10 mouse cellular contexts compared by ENCODE assay signal in genomic region chr5:134951053-134951884, GRCm38 (mm10). TPM values are rescaled to one million over a fixed set of nuclear protein-coding genes. Genes with fewer than 3 reads are reported as not detected.
DNase-seq lines count a peak whose midpoint lies in the region; ATAC-seq and TF ChIP-seq lines count a peak whose summit lies in the region.
"Had no signal": no experiment of that assay in that cellular context is flagged by ENCODE, and none has a peak within 500 bp of the region (broad histone marks: within the 10 kb centered on the region; RNA-seq: fewer than 3 reads in every experiment).

No protein-coding gene starts in this region.

- peak; percentile 55 for ATAC-seq in heart, embryonic 11.5 days (replicated peaks; ENCODE audit: insufficient number of reproducible peaks, low FRiP score, low TSS enrichment)
- ATAC-seq in limb, embryonic 14.5 days (ENCODE audit: low FRiP score, low read depth): peak; percentile 26; the same call in 1 of the 2 replicates
- peak; percentile 32; the same call in 1 of the 2 replicates for ATAC-seq in stomach, embryonic 15.5 days (ENCODE audit: insufficient read depth, low FRiP score, low read depth)

- H3K4me1 ChIP-seq in heart, embryonic 11.5 days (ENCODE audit: control insufficient read depth, insufficient read depth, low read length): peaks cover 20% of the 10 kb centered on the region
- peaks cover 15% of the 10 kb centered on the region for H3K4me1 ChIP-seq in limb, embryonic 14.5 days (ENCODE audit: control insufficient read depth, insufficient read depth, low read length)
- peaks cover 17% of the 10 kb centered on the region for H3K4me1 ChIP-seq in stomach, embryonic 15.5 days

- peak overlapping the region; percentile 38; the same call in 1 of the 2 replicates for H3K27ac ChIP-seq in heart, embryonic 11.5 days (ENCODE audit: low read depth, low read length)
- H3K27ac ChIP-seq in limb, embryonic 14.5 days (replicated peaks; ENCODE audit: low read depth, low read length): no peak overlapping the region
- H3K27ac ChIP-seq in stomach, embryonic 15.5 days: peak overlapping the region; percentile 81

- H3K36me3 ChIP-seq in heart, embryonic 11.5 days (ENCODE audit: control insufficient read depth, insufficient read depth, low read length): no peaks in the 10 kb centered on the region
- no peaks in the 10 kb centered on the region for H3K36me3 ChIP-seq in limb, embryonic 14.5 days (ENCODE audit: control insufficient read depth, insufficient read depth, low read length)
- no peaks in the 10 kb centered on the region for H3K36me3 ChIP-seq in stomach, embryonic 15.5 days

- no peaks in the 10 kb centered on the region for H3K9me3 ChIP-seq in heart, embryonic 11.5 days (replicated peaks; ENCODE audit: control insufficient read depth, low read length)
- H3K9me3 ChIP-seq in limb, embryonic 14.5 days (ENCODE audit: control insufficient read depth, low read length): no peaks in the 10 kb centered on the region
- H3K9me3 ChIP-seq in stomach, embryonic 15.5 days: no peaks in the 10 kb centered on the region

- TF ChIP-seq POLR2A in limb, embryonic 14.5 days (IDR thresholded peaks at IDR 0.05; ENCODE audit: borderline replicate concordance, extremely low read depth, insufficient read depth, insufficient read length): no peak

- peaks cover 9% of the 10 kb centered on the region for H3K27me3 ChIP-seq in heart, embryonic 11.5 days (ENCODE audit: control insufficient read depth, insufficient read depth, low read length)
- peaks cover 12% of the 10 kb centered on the region; the same call in 1 of the 2 replicates for H3K27me3 ChIP-seq in limb, embryonic 14.5 days (ENCODE audit: control insufficient read depth, insufficient read depth, low read length)
- 0 out of 2 replicates have a peak, but pooled peaks cover 7% of the 10 kb centered on the region for H3K27me3 ChIP-seq in stomach, embryonic 15.5 days (replicated peaks)

- DNase-seq in adrenal gland, postnatal 10 days: peak; percentile 22
- DNase-seq in adrenal gland, adult 2 months: no peak
- DNase-seq in limb, embryonic 14.5 days (ENCODE audit: low spot score): no peak
- DNase-seq in spleen, postnatal 36 days (ENCODE audit: low spot score in 2 of 2): no peak
- no peak for DNase-seq in layer of hippocampus, adult 11-12 months (ENCODE audit: low spot score)
- DNase-seq in right cerebral cortex, postnatal 14 days: no peak

- 0 out of 2 replicates have a peak overlapping the region, but pooled peaks have one; percentile 19 for H3K4me3 ChIP-seq in heart, embryonic 11.5 days (ENCODE audit: low read depth, low read length)
- H3K4me3 ChIP-seq in limb, embryonic 14.5 days (replicated peaks; ENCODE audit: low read length): no peak overlapping the region
- 0 out of 2 replicates have a peak overlapping the region, but pooled peaks have one; percentile 1 for H3K4me3 ChIP-seq in stomach, embryonic 15.5 days (replicated peaks)

- 7% methylated on average over 19 of the region's 19 CpGs for WGBS in heart, embryonic 11.5 days (ENCODE audit: insufficient replicate concordance)
- 16% methylated on average over 19 of the region's 19 CpGs for WGBS in limb, embryonic 14.5 days
- WGBS in stomach, embryonic 15.5 days: 6% methylated on average over 19 of the region's 19 CpGs

- H3K9ac ChIP-seq in heart, embryonic 11.5 days (ENCODE audit: low read depth, low read length): peak overlapping the region; percentile 29; the same call in 1 of the 2 replicates
- H3K9ac ChIP-seq in limb, embryonic 14.5 days (ENCODE audit: low read depth, low read length, severe bottlenecking): no peak overlapping the region
- H3K9ac ChIP-seq in stomach, embryonic 15.5 days: no peak overlapping the region

- H3K4me2 ChIP-seq in heart, embryonic 11.5 days: peak overlapping the region; percentile 56
- peak overlapping the region; percentile 0 for H3K4me2 ChIP-seq in limb, embryonic 14.5 days (replicated peaks; ENCODE audit: low read depth, low read length, severe bottlenecking)
- peak overlapping the region; percentile 47 for H3K4me2 ChIP-seq in stomach, embryonic 15.5 days

RNA-seq across cellular contexts. Expression of gene Cldn4, which starts 4.5 kb away (rescaled TPM):
- under 1 TPM; 0.21 to 0.57 TPM for total RNA-seq in adrenal gland, postnatal 10 days (2021)
- not detected for total RNA-seq in adrenal gland, adult 2 months (2021)
- 0.06 TPM in 1 of 2 replicates, not detected in the other for polyA plus RNA-seq in adrenal gland, adult 2 months (2012; rRNA removed)
- polyA plus RNA-seq in heart, embryonic 11.5 days (2014; fragmentation: Nextera tagmentation; extraction: Ambion mirVana): 1.4 and 1.7 TPM in 2 replicates
- 48.4 and 50.0 TPM in 2 replicates for polyA plus RNA-seq in limb, embryonic 14.5 days (2012; rRNA removed)
- 49.3 and 61.5 TPM in 2 replicates for polyA plus RNA-seq in limb, embryonic 14.5 days (2014; fragmentation: Nextera tagmentation; extraction: Ambion mirVana)
- 54.5 and 58.6 TPM in 2 replicates for polyA plus RNA-seq in stomach, embryonic 15.5 days (2015; fragmentation: Nextera tagmentation; extraction: Ambion mirVana)
- total RNA-seq: left cerebral cortex, adult 18-20 months had no signal

RNA-seq across cellular contexts. Expression of gene Mettl27, which starts 19.1 kb away (rescaled TPM):
- total RNA-seq in adrenal gland, postnatal 10 days (2021): 10 to 100 TPM; 23.6 to 24.2 TPM
- total RNA-seq in adrenal gland, adult 2 months (2021): 10 to 100 TPM; 23.5 to 33.1 TPM
- polyA plus RNA-seq in adrenal gland, adult 2 months (2012; rRNA removed): 22.5 and 39.1 TPM in 2 replicates
- 10.3 and 11.1 TPM in 2 replicates for polyA plus RNA-seq in heart, embryonic 11.5 days (2014; fragmentation: Nextera tagmentation; extraction: Ambion mirVana)
- polyA plus RNA-seq in limb, embryonic 14.5 days (2012; rRNA removed): 14.8 and 14.9 TPM in 2 replicates
- polyA plus RNA-seq in limb, embryonic 14.5 days (2014; fragmentation: Nextera tagmentation; extraction: Ambion mirVana): 18.9 and 21.3 TPM in 2 replicates
- 20.9 and 21.0 TPM in 2 replicates for polyA plus RNA-seq in stomach, embryonic 15.5 days (2015; fragmentation: Nextera tagmentation; extraction: Ambion mirVana)

RNA-seq across cellular contexts. Expression of gene Cldn3, which starts 34.7 kb away (rescaled TPM):
- 10 to 100 TPM in 1 of 2 experiments, 1 to 10 TPM in 1; 8.2 to 13.9 TPM for total RNA-seq in adrenal gland, postnatal 10 days (2021)
- total RNA-seq in adrenal gland, adult 2 months (2021): under 1 TPM; 0.62 to 0.75 TPM
- polyA plus RNA-seq in adrenal gland, adult 2 months (2012; rRNA removed): 2.9 and 3.7 TPM in 2 replicates
- 1.2 and 1.5 TPM in 2 replicates for polyA plus RNA-seq in heart, embryonic 11.5 days (2014; fragmentation: Nextera tagmentation; extraction: Ambion mirVana)
- polyA plus RNA-seq in limb, embryonic 14.5 days (2012; rRNA removed): 7.2 and 8.8 TPM in 2 replicates
- 14.7 and 18.3 TPM in 2 replicates for polyA plus RNA-seq in limb, embryonic 14.5 days (2014; fragmentation: Nextera tagmentation; extraction: Ambion mirVana)
- polyA plus RNA-seq in stomach, embryonic 15.5 days (2015; fragmentation: Nextera tagmentation; extraction: Ambion mirVana): 120 and 147 TPM in 2 replicates

RNA-seq across cellular contexts. Expression of gene Cldn13, which starts 35.9 kb away (rescaled TPM):
- 1 to 10 TPM in 1 of 2 experiments, under 1 TPM in 1; 0.75 to 3.3 TPM for total RNA-seq in adrenal gland, postnatal 10 days (2021)
- total RNA-seq in adrenal gland, adult 2 months (2021): not detected
- polyA plus RNA-seq in adrenal gland, adult 2 months (2012; rRNA removed): not detected in 2 replicates
- polyA plus RNA-seq in heart, embryonic 11.5 days (2014; fragmentation: Nextera tagmentation; extraction: Ambion mirVana): 15.0 and 17.1 TPM in 2 replicates
- polyA plus RNA-seq in limb, embryonic 14.5 days (2012; rRNA removed): 0.33 TPM in 2 replicates
- not detected in 2 replicates for polyA plus RNA-seq in limb, embryonic 14.5 days (2014; fragmentation: Nextera tagmentation; extraction: Ambion mirVana)
- polyA plus RNA-seq in stomach, embryonic 15.5 days (2015; fragmentation: Nextera tagmentation; extraction: Ambion mirVana): 7.9 and 22.3 TPM in 2 replicates
- total RNA-seq: left cerebral cortex, adult 18-20 months had no signal

RNA-seq across cellular contexts. Expression of gene Tmem270, which starts 44.7 kb away (rescaled TPM):
- total RNA-seq in adrenal gland, postnatal 10 days (2021): not detected
- total RNA-seq in adrenal gland, adult 2 months (2021): not detected
- not detected in 2 replicates for polyA plus RNA-seq in adrenal gland, adult 2 months (2012; rRNA removed)
- polyA plus RNA-seq in heart, embryonic 11.5 days (2014; fragmentation: Nextera tagmentation; extraction: Ambion mirVana): not detected in 2 replicates
- not detected in 2 replicates for polyA plus RNA-seq in limb, embryonic 14.5 days (2012; rRNA removed)
- polyA plus RNA-seq in limb, embryonic 14.5 days (2014; fragmentation: Nextera tagmentation; extraction: Ambion mirVana): not detected in 2 replicates
- not detected in 2 replicates for polyA plus RNA-seq in stomach, embryonic 15.5 days (2015; fragmentation: Nextera tagmentation; extraction: Ambion mirVana)
- total RNA-seq: left cerebral cortex, adult 18-20 months had no signal
- polyA plus RNA-seq: spleen, adult 2 months had no signal

Comparison
In these comparisons a context has a peak if more than half of its experiments do, and no peak if none do; other contexts are left out.
1. H3K4me2 ChIP-seq: peak in every context shown above with its lines; median percentile 56 in heart, embryonic 11.5 days; 47 in stomach, embryonic 15.5 days; 0 in limb, embryonic 14.5 days.
2. RNA of gene Cldn4, which starts 4.5 kb away (polyA plus RNA-seq): 48.4 to 61.5 TPM in limb, embryonic 14.5 days and 54.5 to 58.6 TPM in stomach, embryonic 15.5 days; 1.4 to 1.7 TPM in heart, embryonic 11.5 days and 0.06 TPM in adrenal gland, adult 2 months; every median in the first group is over 10 times any median in the second.
3. Peak in every context shown above with its lines, with median percentiles within 50 percentile points of each other: ATAC-seq.